Mouse (Mus musculus) heart, postnatal 0 days (tissue): Measurements from ENCODE around the gene Ankar. TPM values are rescaled to one million over a fixed set of nuclear protein-coding genes. Genes with fewer than 3 reads are reported as not detected.

ENCODE experiments used
- ATAC-seq: fragments of 200-750 bp; cut with Nextera tagmentation; 2 replicates; pipeline ENCODE4 v1.8.0; 2017; ENCODE audit warnings: low read depth, moderate number of reproducible peaks, moderate library complexity; ENCODE audit not compliant: insufficient read depth
- DNase-seq: peaks from one replicate; pipeline ENCODE4 v3.0.0-alpha.2; 2016; ENCODE audit warnings: low spot score
- H3K27ac ChIP-seq: fragments of 300-500 bp; sonication (generic); 2 replicates; pipeline ENCODE4 v1.5.1; 2014; ENCODE audit warnings: low read depth, mild to moderate bottlenecking
- H3K27me3 ChIP-seq: fragments of 300-500 bp; sonication (generic); 2 replicates; pipeline ENCODE4 v1.6.1; 2014; ENCODE audit warnings: low read length, mixed read lengths; ENCODE audit not compliant: control insufficient read depth, insufficient read depth
- H3K36me3 ChIP-seq: fragments of 300-500 bp; sonication (generic); replicated peaks from 2 replicates; pipeline ENCODE4 v1.6.1; 2014; ENCODE audit warnings: low read length, mixed read lengths; ENCODE audit not compliant: control insufficient read depth, insufficient read depth
- H3K4me1 ChIP-seq: fragments of 300-500 bp; sonication (generic); 2 replicates; pipeline ENCODE4 v1.6.1; 2014; ENCODE audit warnings: antibody characterized with exemption; ENCODE audit not compliant: control insufficient read depth, insufficient read depth
- H3K4me2 ChIP-seq: fragments of 300-500 bp; sonication (generic); 2 replicates; pipeline ENCODE4 v1.6.1; 2014; ENCODE audit warnings: low read depth, mild to moderate bottlenecking, low read length, moderate library complexity
- H3K4me3 ChIP-seq: fragments of 300-500 bp; sonication (generic); 2 replicates; pipeline ENCODE4 v1.5.1; 2014; ENCODE audit warnings: low read depth, low read length
- H3K9ac ChIP-seq: fragments of 300-500 bp; sonication (generic); replicated peaks from 2 replicates; pipeline ENCODE4 v1.6.1; 2014; ENCODE audit warnings: low read depth, low read length, mixed read lengths
- H3K9me3 ChIP-seq: fragments of 300-500 bp; sonication (generic); replicated peaks from 2 replicates; pipeline ENCODE4 v1.6.1; 2016; ENCODE audit warnings: low read length; ENCODE audit not compliant: control insufficient read depth
- CTCF ChIP-seq: IDR thresholded peaks from 2 replicates; pipeline ENCODE4 v1.5.1; 2016; ENCODE audit warnings: antibody characterized with exemption, control low read depth, low read depth
- EP300 ChIP-seq: IDR thresholded peaks from 2 replicates; pipeline ENCODE4 v1.6.1; 2016; ENCODE audit warnings: antibody characterized with exemption, low read depth
- WGBS: fragments of 180-500 bp; shearing (Covaris S2); extraction: QIAGEN DNeasy Blood & Tissue Kit; methylation state at CpG from one replicate; pipeline ENCODE4 v1.1.7; 2014; 5-methylcytosine and 5-hydroxymethylcytosine counted together
- polyA plus RNA-seq: library from polyadenylated mRNA; unstranded; fragments of >200 nt; fragmentation: Nextera tagmentation; extraction: Ambion mirVana; gene quantifications from 2 replicates; pipeline ENCODE4 v1.2.1, GENCODE M21; 2015
- total RNA-seq: library from RNA; depleted of rRNA; stranded (reverse); fragments of >200 nt; gene quantifications from 2 replicates; pipeline ENCODE4 v1.2.3, GENCODE M21; 2014; ENCODE audit warnings: low replicate concordance

Gene Ankar
- total and polyA plus RNA-seq, 2 experiments from 2014 or later: not detected

- H3K36me3 ChIP-seq: peaks cover 71% of the 10 kb centered on the region
- H3K4me2 ChIP-seq: no peak overlapping the region
- WGBS: 91% methylated on average over 12 of the region's 12 CpGs
- no peak for TF ChIP-seq CTCF
- no peak for TF ChIP-seq EP300
- no peak overlapping the region for H3K4me3 ChIP-seq
- H3K4me1 ChIP-seq: peaks cover 9% of the 10 kb centered on the region
- H3K27me3 ChIP-seq: no peaks in the 10 kb centered on the region
- H3K9ac ChIP-seq: no peak overlapping the region
- H3K9me3 ChIP-seq: no peaks in the 10 kb centered on the region
- no peak overlapping the region for H3K27ac ChIP-seq
- DNase-seq: no peak
- ATAC-seq: no peak
Observed at GRCm38 (mm10) chr1:72606186-72606673, 94.1 kb downstream of the Ankar start.

GRCm38 (mm10) chr1:72602803-72603202 is 97.6 kb downstream of the Ankar start:
- Histone ChIP-seq H3K9ac (no peak overlapping the region), H3K27ac (peak overlapping the region; percentile 94), H3K36me3 (peaks cover 45% of the 10 kb centered on the region), H3K27me3 (no peaks in the 10 kb centered on the region), H3K4me3 (no peak overlapping the region), H3K4me1 (peaks cover 35% of the 10 kb centered on the region), H3K4me2 (no peak overlapping the region), H3K9me3 (no peaks in the 10 kb centered on the region)
- DNase-seq (no peak), ATAC-seq (no peak)
- TF ChIP-seq CTCF (no peak), EP300 (no peak)
- WGBS: 81% methylated on average over 5 of the region's 5 CpGs

GRCm38 (mm10) chr1:72602186-72602585 is 98.2 kb downstream of the Ankar start:
- Histone ChIP-seq H3K27ac (peak overlapping the region; percentile 94), H3K4me1 (peaks cover 35% of the 10 kb centered on the region), H3K4me3 (no peak overlapping the region), H3K27me3 (no peaks in the 10 kb centered on the region), H3K9ac (no peak overlapping the region), H3K4me2 (no peak overlapping the region), H3K36me3 (peaks cover 43% of the 10 kb centered on the region), H3K9me3 (no peaks in the 10 kb centered on the region)
- DNase-seq: peak; percentile 36
- WGBS: 31% methylated on average over 5 of the region's 5 CpGs
- peak; percentile 64 for ATAC-seq
- TF ChIP-seq CTCF: no peak
- TF ChIP-seq EP300: no peak

GRCm38 (mm10) chr1:72601233-72601632 is 99.1 kb downstream of the Ankar start:
- no peaks in the 10 kb centered on the region for H3K27me3 ChIP-seq
- no peak overlapping the region for H3K9ac ChIP-seq
- no peak for DNase-seq
- no peak for ATAC-seq
- peaks cover 35% of the 10 kb centered on the region for H3K4me1 ChIP-seq
- H3K4me3 ChIP-seq: no peak overlapping the region
- no peak for TF ChIP-seq EP300
- TF ChIP-seq CTCF: no peak
- peak overlapping the region; percentile 94 for H3K27ac ChIP-seq
- no peaks in the 10 kb centered on the region for H3K9me3 ChIP-seq
- H3K36me3 ChIP-seq: peaks cover 45% of the 10 kb centered on the region
- no peak overlapping the region for H3K4me2 ChIP-seq
- 71% methylated on average over 7 of the region's 7 CpGs for WGBS

DNA sequence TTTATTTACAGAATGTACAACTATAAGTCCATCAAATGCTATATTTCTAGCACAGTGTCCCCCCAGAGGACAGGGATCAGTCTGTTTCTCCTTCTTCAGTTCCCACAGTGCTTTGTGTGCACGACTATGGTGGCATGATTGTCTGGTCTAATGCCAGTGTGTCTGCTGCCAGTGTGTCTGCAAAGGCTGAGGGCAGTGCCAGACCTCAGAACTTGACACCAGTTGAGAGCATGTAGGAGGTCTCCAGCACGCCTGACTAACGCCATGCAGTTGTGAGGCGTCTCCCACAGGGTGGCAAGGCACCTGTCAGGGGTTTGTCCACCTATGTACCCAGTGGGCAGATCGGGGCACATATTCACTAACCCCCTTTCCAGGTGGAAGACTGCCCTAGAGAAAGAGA is 99.6 kb downstream of the Ankar start:
- Histone ChIP-seq H3K4me3 (no peak overlapping the region), H3K4me1 (peaks cover 35% of the 10 kb centered on the region), H3K36me3 (peaks cover 46% of the 10 kb centered on the region), H3K9ac (no peak overlapping the region), H3K9me3 (no peaks in the 10 kb centered on the region), H3K27ac (peak overlapping the region; percentile 94), H3K4me2 (no peak overlapping the region), H3K27me3 (no peaks in the 10 kb centered on the region)
- no peak for TF ChIP-seq EP300
- no peak for TF ChIP-seq CTCF
- ATAC-seq: no peak
- no peak for DNase-seq
- WGBS: 64% methylated on average over 5 of the region's 5 CpGs
